In genomic region chr5:134644121-134644520, GRCm38 (mm10) we compare ENCODE assay signal across 13 mouse cellular contexts. TPM values are rescaled to one million over a fixed set of nuclear protein-coding genes. Genes with fewer than 3 reads are reported as not detected.
DNase-seq lines count a peak whose midpoint lies in the region; ATAC-seq and TF ChIP-seq lines count a peak whose summit lies in the region.
"Had no signal": no experiment of that assay in that cellular context is flagged by ENCODE, and none has a peak within 500 bp of the region (broad histone marks: within the 10 kb centered on the region; RNA-seq: fewer than 3 reads in every experiment).

No protein-coding gene starts in this region.

- peak overlapping the region; percentile 83 for H3K27ac ChIP-seq in heart, postnatal 0 days (ENCODE audit: low read depth)
- peak overlapping the region; percentile 55 for H3K27ac ChIP-seq in liver, embryonic 16.5 days (ENCODE audit: low read length)
- H3K27ac ChIP-seq in liver, embryonic 12.5 days: no peak overlapping the region
- H3K27ac ChIP-seq: embryonic facial prominence, embryonic 13.5 days; limb, embryonic 10.5 days; midbrain, embryonic 15.5 days; neural tube, embryonic 13.5 days had no signal

- no peak for TF ChIP-seq EP300 in heart, postnatal 0 days (IDR thresholded peaks at IDR 0.05; ENCODE audit: low read depth)

- H3K4me3 ChIP-seq in heart, postnatal 0 days (ENCODE audit: low read depth, low read length): no peak overlapping the region
- no peak overlapping the region for H3K4me3 ChIP-seq in liver, embryonic 16.5 days (ENCODE audit: low read depth, low read length)
- no peak overlapping the region for H3K4me3 ChIP-seq in liver, embryonic 12.5 days
- H3K4me3 ChIP-seq: embryonic facial prominence, embryonic 13.5 days; limb, embryonic 10.5 days; midbrain, embryonic 15.5 days; neural tube, embryonic 13.5 days had no signal

- 86% methylated on average over 1 of the region's 1 CpGs for WGBS in heart, postnatal 0 days
- WGBS in liver, embryonic 16.5 days (ENCODE audit: insufficient replicate concordance): 58% methylated on average over 1 of the region's 1 CpGs
- WGBS in liver, embryonic 12.5 days (ENCODE audit: insufficient replicate concordance): 55% methylated on average over 1 of the region's 1 CpGs

- no peaks in the 10 kb centered on the region for H3K27me3 ChIP-seq in heart, postnatal 0 days (ENCODE audit: control insufficient read depth, insufficient read depth, low read length)
- no peaks in the 10 kb centered on the region for H3K27me3 ChIP-seq in liver, embryonic 16.5 days (ENCODE audit: control insufficient read depth, insufficient read depth, low read depth, low read length)
- no peaks in the 10 kb centered on the region for H3K27me3 ChIP-seq in liver, embryonic 12.5 days (replicated peaks)
- H3K27me3 ChIP-seq: embryonic facial prominence, embryonic 13.5 days; midbrain, embryonic 15.5 days; neural tube, embryonic 13.5 days had no signal

- no peaks in the 10 kb centered on the region for H3K4me1 ChIP-seq in heart, postnatal 0 days (ENCODE audit: control insufficient read depth, insufficient read depth)
- H3K4me1 ChIP-seq in liver, embryonic 16.5 days (ENCODE audit: control insufficient read depth, low read depth, low read length): peaks cover 9% of the 10 kb centered on the region
- peaks cover 9% of the 10 kb centered on the region for H3K4me1 ChIP-seq in liver, embryonic 12.5 days

- H3K36me3 ChIP-seq in heart, postnatal 0 days (replicated peaks; ENCODE audit: control insufficient read depth, insufficient read depth, low read length): no peaks in the 10 kb centered on the region
- H3K36me3 ChIP-seq in liver, embryonic 16.5 days (ENCODE audit: control insufficient read depth, insufficient read depth): no peaks in the 10 kb centered on the region
- no peaks in the 10 kb centered on the region for H3K36me3 ChIP-seq in liver, embryonic 12.5 days
- H3K36me3 ChIP-seq: embryonic facial prominence, embryonic 13.5 days; limb, embryonic 10.5 days; midbrain, embryonic 15.5 days; neural tube, embryonic 13.5 days had no signal

- H3K9ac ChIP-seq in heart, postnatal 0 days (replicated peaks; ENCODE audit: low read depth, low read length): no peak overlapping the region
- H3K9ac ChIP-seq in liver, embryonic 16.5 days (ENCODE audit: low read depth, low read length): no peak overlapping the region
- H3K9ac ChIP-seq in liver, embryonic 12.5 days: no peak overlapping the region
- H3K9ac ChIP-seq: embryonic facial prominence, embryonic 13.5 days; midbrain, embryonic 15.5 days; neural tube, embryonic 13.5 days had no signal

- no peak for ATAC-seq in heart, postnatal 0 days (ENCODE audit: insufficient read depth, low read depth)
- ATAC-seq in liver, embryonic 16.5 days (ENCODE audit: low read depth): no peak
- ATAC-seq in liver, embryonic 12.5 days: no peak
- ATAC-seq: activated CD4-positive, CD25-positive, alpha-beta regulatory T cell, adult 4 months; midbrain, embryonic 15.5 days had no signal

- no peak for DNase-seq in heart, postnatal 0 days (ENCODE audit: low spot score)
- DNase-seq in heart, postnatal 36 days: no peak
- DNase-seq in NIH3T3 (ENCODE audit: low read depth): peak; percentile 31
- peak; percentile 48 for DNase-seq in lung, postnatal 10 days
- no peak for DNase-seq in right cerebral cortex, adult 2 months (ENCODE audit: low spot score in 2 of 2)
- DNase-seq: cerebellum, postnatal 25 days had no signal

- peak; percentile 12 for TF ChIP-seq CTCF in heart, postnatal 0 days (IDR thresholded peaks at IDR 0.05; ENCODE audit: low read depth)

- no peak overlapping the region; the same call in 1 of the 2 replicates for H3K4me2 ChIP-seq in heart, postnatal 0 days (ENCODE audit: low read depth, low read length)
- H3K4me2 ChIP-seq in liver, embryonic 16.5 days (ENCODE audit: low read depth, low read length): no peak overlapping the region
- H3K4me2 ChIP-seq in liver, embryonic 12.5 days: no peak overlapping the region
- H3K4me2 ChIP-seq: embryonic facial prominence, embryonic 13.5 days; midbrain, embryonic 15.5 days; neural tube, embryonic 13.5 days had no signal

- intact Hi-C loops in heart, postnatal 36 days (cut with DNase I): loop anchor here (5.0 kb wide), 1 partner anchor 43 kb away; the partner anchor contains the start of gene Limk1

- no peaks in the 10 kb centered on the region for H3K9me3 ChIP-seq in heart, postnatal 0 days (replicated peaks; ENCODE audit: control insufficient read depth, low read length)
- no peaks in the 10 kb centered on the region for H3K9me3 ChIP-seq in liver, embryonic 16.5 days (replicated peaks; ENCODE audit: control insufficient read depth, low read length)
- H3K9me3 ChIP-seq in liver, embryonic 12.5 days (replicated peaks): no peaks in the 10 kb centered on the region
- H3K9me3 ChIP-seq: embryonic facial prominence, embryonic 13.5 days; limb, embryonic 10.5 days; midbrain, embryonic 15.5 days; neural tube, embryonic 13.5 days had no signal

RNA-seq across cellular contexts. Expression of gene Eif4h, which starts 4.8 kb away (rescaled TPM):
- 430 and 516 TPM in 2 replicates for total RNA-seq in heart, postnatal 0 days (2014; rRNA removed; ENCODE audit: low replicate concordance)
- 230 and 241 TPM in 2 replicates for polyA plus RNA-seq in heart, postnatal 0 days (2015; fragmentation: Nextera tagmentation; extraction: Ambion mirVana)
- 100 to 1,000 TPM; 143 to 145 TPM for total RNA-seq in heart, postnatal 36 days (2021)
- polyA plus RNA-seq in liver, embryonic 16.5 days (2015; fragmentation: Nextera tagmentation; extraction: Ambion mirVana): 167 TPM in 2 replicates
- 287 and 308 TPM in 2 replicates for polyA plus RNA-seq in liver, embryonic 12.5 days (2016; fragmentation: Nextera tagmentation; extraction: Ambion mirVana)

RNA-seq across cellular contexts. Expression of gene Lat2, which starts 29.3 kb away (rescaled TPM):
- 0.97 and 10.7 TPM in 2 replicates for total RNA-seq in heart, postnatal 0 days (2014; rRNA removed; ENCODE audit: low replicate concordance)
- 1.9 and 2.8 TPM in 2 replicates for polyA plus RNA-seq in heart, postnatal 0 days (2015; fragmentation: Nextera tagmentation; extraction: Ambion mirVana)
- 1 to 10 TPM; 1.6 to 2.2 TPM for total RNA-seq in heart, postnatal 36 days (2021)
- 1.7 and 2.9 TPM in 2 replicates for polyA plus RNA-seq in liver, embryonic 16.5 days (2015; fragmentation: Nextera tagmentation; extraction: Ambion mirVana)
- 1.7 and 1.8 TPM in 2 replicates for polyA plus RNA-seq in liver, embryonic 12.5 days (2016; fragmentation: Nextera tagmentation; extraction: Ambion mirVana)

RNA-seq across cellular contexts. Expression of gene Limk1, which starts 44.3 kb away (rescaled TPM):
- total RNA-seq in heart, postnatal 0 days (2014; rRNA removed; ENCODE audit: low replicate concordance): 6.9 and 12.1 TPM in 2 replicates
- 2.4 TPM in 2 replicates for polyA plus RNA-seq in heart, postnatal 0 days (2015; fragmentation: Nextera tagmentation; extraction: Ambion mirVana)
- 1 to 10 TPM; 4.5 to 4.9 TPM for total RNA-seq in heart, postnatal 36 days (2021)
- 0.93 and 0.99 TPM in 2 replicates for polyA plus RNA-seq in liver, embryonic 16.5 days (2015; fragmentation: Nextera tagmentation; extraction: Ambion mirVana)
- polyA plus RNA-seq in liver, embryonic 12.5 days (2016; fragmentation: Nextera tagmentation; extraction: Ambion mirVana): 1.3 and 1.5 TPM in 2 replicates

Comparison
In these comparisons a context has a peak if more than half of its experiments do, and no peak if none do; other contexts are left out.
1. DNase-seq: peak in NIH3T3 (single experiment) and lung, postnatal 10 days (single experiment); none in heart, postnatal 0 days (single experiment), heart, postnatal 36 days (0 of 2) and right cerebral cortex, adult 2 months (0 of 2).